Mouse (Mus musculus): ENCODE results near the gene Smo.

Gene Smo

GRCm38 (mm10) chr6:29774161-29774560 lies 38.9 kb downstream of the Smo start:
- DNase-seq (ENCODE audit: low spot score), result no peak

- DNase-seq (ENCODE audit: low spot score), result no peak
Observed at GRCm38 (mm10) chr6:29775609-29776008, 40.3 kb downstream of the Smo start.

- DNase-seq (ENCODE audit: low spot score), result no peak
Observed at GRCm38 (mm10) chr6:29776542-29777237, 41.4 kb downstream of the Smo start.

GRCm38 (mm10) chr6:29777238-29777555 lies 41.9 kb downstream of the Smo start:
- DNase-seq (ENCODE audit: low spot score), result no peak

GRCm38 (mm10) chr6:29780082-29780481 lies 44.8 kb downstream of the Smo start:
- DNase-seq (ENCODE audit: low spot score), result no peak

GRCm38 (mm10) chr6:29780571-29780970 lies 45.3 kb downstream of the Smo start:
- no peak for DNase-seq (ENCODE audit: low spot score)

- DNase-seq (ENCODE audit: low spot score), result no peak
Observed at GRCm38 (mm10) chr6:29782239-29782638, 46.9 kb downstream of the Smo start.

GRCm38 (mm10) chr6:29783960-29784359 lies 48.7 kb downstream of the Smo start:
- no peak for DNase-seq (ENCODE audit: low spot score)

GRCm38 (mm10) chr6:29784413-29785021 lies 49.2 kb downstream of the Smo start:
- no peak for DNase-seq (ENCODE audit: low spot score)

- no peak for DNase-seq (ENCODE audit: low spot score)
Observed at GRCm38 (mm10) chr6:29785759-29786158, 50.5 kb downstream of the Smo start.

- peak; percentile 49 for DNase-seq (ENCODE audit: low spot score)
Observed at GRCm38 (mm10) chr6:29788779-29789350, 53.6 kb downstream of the Smo start.

GRCm38 (mm10) chr6:29790014-29790698 lies 54.9 kb downstream of the Smo start:
- DNase-seq (ENCODE audit: low spot score), result no peak

- no peak for DNase-seq (ENCODE audit: low spot score)
Observed at GRCm38 (mm10) chr6:29793520-29793919, 58.2 kb downstream of the Smo start.

- no peak for DNase-seq (ENCODE audit: low spot score)
Observed at GRCm38 (mm10) chr6:29794582-29794981, 59.3 kb downstream of the Smo start.

GRCm38 (mm10) chr6:29802979-29803378 lies 67.7 kb downstream of the Smo start:
- no peak for DNase-seq (ENCODE audit: low spot score)

- DNase-seq (ENCODE audit: low spot score), result no peak
Observed at GRCm38 (mm10) chr6:29804006-29804405, 68.7 kb downstream of the Smo start.

GRCm38 (mm10) chr6:29805381-29805780 lies 70.1 kb downstream of the Smo start:
- DNase-seq (ENCODE audit: low spot score), result no peak
